Mouse (Mus musculus): ENCODE data around the gene Cacnb2. TPM values are rescaled to one million over a fixed set of nuclear protein-coding genes. Genes with fewer than 3 reads are reported as not detected.

Cacnb2 gene
- total RNA-seq, 2 experiments from 2014 or later = 0.70 to 1.4 TPM

DNA sequence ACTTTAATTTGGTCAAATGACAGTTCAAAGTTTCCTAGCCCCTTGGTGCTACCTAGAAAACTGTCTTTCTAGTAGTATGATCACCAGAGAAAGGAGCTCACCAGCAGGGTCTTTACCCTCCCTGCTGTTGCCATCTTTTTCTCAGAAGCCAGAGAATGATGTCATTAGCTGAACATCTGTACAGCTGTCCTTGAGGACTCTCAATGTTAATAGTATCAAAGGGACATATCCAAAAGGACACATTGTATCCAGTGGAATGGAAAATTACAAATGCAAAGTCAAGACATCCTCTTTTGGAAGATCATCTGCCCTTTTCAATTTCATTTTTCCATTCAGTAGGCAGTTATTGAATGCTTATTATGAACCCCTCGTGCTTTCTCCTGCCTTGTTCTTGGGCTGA, 247.9 kb downstream of the Cacnb2 start:
- intact Hi-C loops (cut with DNase I; ENCODE audit: low total_unique reads) = no loop called here
- DNase-seq = no peak

GRCm38 (mm10) chr2:14851383-14851782, 248.5 kb downstream of the Cacnb2 start:
- intact Hi-C loops (cut with DNase I; ENCODE audit: low total_unique reads) = no loop called here
- no peak for DNase-seq

DNA sequence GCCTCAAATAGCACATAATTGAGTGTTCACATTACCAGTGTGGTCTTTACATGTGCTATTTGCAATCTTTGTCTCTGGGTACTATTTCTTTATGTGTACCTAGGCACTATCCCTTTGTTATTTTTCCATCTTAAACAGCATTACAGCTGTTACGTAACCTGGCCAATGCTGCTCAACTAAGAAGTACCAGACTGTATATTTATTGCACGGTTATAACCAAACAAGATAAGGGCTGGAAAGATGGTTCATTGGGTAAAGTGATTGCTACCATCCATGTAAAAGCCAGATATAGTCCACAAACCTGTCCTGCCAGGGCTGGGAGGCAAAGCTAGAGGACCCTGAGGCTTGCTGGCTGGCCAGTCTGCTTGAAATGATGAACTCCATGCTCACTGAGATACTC, 251.2 kb downstream of the Cacnb2 start:
- intact Hi-C loops (cut with DNase I; ENCODE audit: low total_unique reads) = no loop called here

DNA sequence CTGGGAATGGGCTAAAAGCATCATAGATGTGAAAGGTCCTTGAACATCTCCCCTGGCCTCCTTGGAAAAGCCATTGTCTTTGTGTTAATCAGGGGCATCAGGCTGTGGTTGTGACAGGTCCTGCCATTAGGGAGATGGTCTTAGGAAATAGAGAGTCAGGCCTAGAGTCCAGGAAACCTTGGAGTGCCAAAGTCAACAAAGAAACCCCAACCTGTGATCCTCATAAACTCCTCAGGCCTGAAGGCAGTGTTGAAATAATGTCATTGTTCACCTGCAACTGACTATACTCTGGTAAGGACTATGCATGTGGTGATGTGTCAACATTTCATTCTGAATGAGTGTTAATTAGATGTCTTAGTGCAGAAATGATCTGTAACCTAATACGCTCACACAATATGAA, 255.4 kb downstream of the Cacnb2 start:
- DNase-seq = no peak
- intact Hi-C loops (cut with DNase I; ENCODE audit: low total_unique reads) = no loop called here

More for the DNA sequence above, 251.2 kb downstream of the Cacnb2 start:
- no peak for DNase-seq

GRCm38 (mm10) chr2:14860350-14860749, 257.5 kb downstream of the Cacnb2 start:
- intact Hi-C loops (cut with DNase I; ENCODE audit: low total_unique reads) = no loop called here
- DNase-seq = no peak

- intact Hi-C loops (cut with DNase I; ENCODE audit: low total_unique reads) = no loop called here
- DNase-seq = no peak
These were observed 258.7 kb downstream of the Cacnb2 start for GRCm38 (mm10) chr2:14861613-14862012.

GRCm38 (mm10) chr2:14862981-14863380, 260.1 kb downstream of the Cacnb2 start:
- no peak for DNase-seq
- intact Hi-C loops (cut with DNase I; ENCODE audit: low total_unique reads) = no loop called here

GRCm38 (mm10) chr2:14873116-14873515, 270.2 kb downstream of the Cacnb2 start:
- DNase-seq = no peak
- intact Hi-C loops (cut with DNase I; ENCODE audit: low total_unique reads) = no loop called here

- intact Hi-C loops (cut with DNase I; ENCODE audit: low total_unique reads) = no loop called here
- no peak for DNase-seq
These were observed 270.9 kb downstream of the Cacnb2 start for GRCm38 (mm10) chr2:14873701-14874181.

DNA sequence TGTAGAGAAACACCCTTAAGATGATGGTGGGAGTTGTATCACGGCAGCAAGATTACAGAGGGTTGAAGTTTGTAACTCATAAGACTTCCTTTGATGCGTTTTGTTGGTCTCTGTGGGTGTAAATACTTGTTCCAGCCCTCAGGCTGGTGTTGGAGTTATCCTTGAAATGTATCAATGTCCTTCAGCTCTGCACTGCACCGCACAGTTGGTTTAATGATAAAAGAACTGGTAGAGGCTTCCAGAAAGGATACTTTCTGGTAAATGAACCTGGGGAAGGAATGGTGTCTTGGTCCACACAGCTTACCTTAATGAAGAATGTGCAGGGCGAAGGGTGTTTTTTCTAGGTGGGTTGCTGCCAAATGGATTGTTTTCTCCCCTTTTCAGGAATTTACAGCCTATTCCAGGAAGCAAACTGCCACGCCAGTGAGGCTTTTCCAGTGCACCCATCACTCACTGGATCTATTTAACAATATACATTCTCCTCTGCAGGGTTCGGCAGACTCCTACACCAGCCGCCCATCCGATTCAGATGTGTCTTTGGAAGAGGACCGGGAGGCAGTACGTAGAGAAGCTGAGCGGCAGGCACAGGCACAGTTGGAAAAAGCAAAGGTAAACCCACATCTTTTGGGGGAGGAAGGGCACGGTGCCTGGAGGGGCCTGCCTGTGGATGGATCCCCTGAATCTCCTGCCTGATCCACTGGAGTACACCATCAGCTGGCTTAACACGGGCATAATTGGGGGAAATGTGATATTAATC, 271.6 kb downstream of the Cacnb2 start:
- no peak for DNase-seq
- intact Hi-C loops (cut with DNase I; ENCODE audit: low total_unique reads) = no loop called here

- no peak for DNase-seq
- intact Hi-C loops (cut with DNase I; ENCODE audit: low total_unique reads) = no loop called here
These were observed 272.2 kb downstream of the Cacnb2 start for GRCm38 (mm10) chr2:14875121-14875520.

- intact Hi-C loops (cut with DNase I; ENCODE audit: low total_unique reads) = no loop called here
- no peak for DNase-seq
These were observed 272.7 kb downstream of the Cacnb2 start for GRCm38 (mm10) chr2:14875616-14876015.

- intact Hi-C loops (cut with DNase I; ENCODE audit: low total_unique reads) = no loop called here
- DNase-seq = no peak
These were observed 276.1 kb downstream of the Cacnb2 start for GRCm38 (mm10) chr2:14878953-14879352.

GRCm38 (mm10) chr2:14883460-14883859, 280.6 kb downstream of the Cacnb2 start:
- DNase-seq = no peak
- intact Hi-C loops (cut with DNase I; ENCODE audit: low total_unique reads) = no loop called here

- no peak for DNase-seq
- intact Hi-C loops (cut with DNase I; ENCODE audit: low total_unique reads) = no loop called here
These were observed 285.7 kb downstream of the Cacnb2 start for GRCm38 (mm10) chr2:14888406-14889195.

GRCm38 (mm10) chr2:14903837-14904236, 300.9 kb downstream of the Cacnb2 start:
- DNase-seq = no peak
- intact Hi-C loops (cut with DNase I; ENCODE audit: low total_unique reads) = no loop called here

- DNase-seq = no peak
- intact Hi-C loops (cut with DNase I; ENCODE audit: low total_unique reads) = no loop called here
These were observed 302.0 kb downstream of the Cacnb2 start for GRCm38 (mm10) chr2:14904865-14905264.

- no peak for DNase-seq
- intact Hi-C loops (cut with DNase I; ENCODE audit: low total_unique reads) = no loop called here
These were observed 304.4 kb downstream of the Cacnb2 start for GRCm38 (mm10) chr2:14907124-14907925.

DNA sequence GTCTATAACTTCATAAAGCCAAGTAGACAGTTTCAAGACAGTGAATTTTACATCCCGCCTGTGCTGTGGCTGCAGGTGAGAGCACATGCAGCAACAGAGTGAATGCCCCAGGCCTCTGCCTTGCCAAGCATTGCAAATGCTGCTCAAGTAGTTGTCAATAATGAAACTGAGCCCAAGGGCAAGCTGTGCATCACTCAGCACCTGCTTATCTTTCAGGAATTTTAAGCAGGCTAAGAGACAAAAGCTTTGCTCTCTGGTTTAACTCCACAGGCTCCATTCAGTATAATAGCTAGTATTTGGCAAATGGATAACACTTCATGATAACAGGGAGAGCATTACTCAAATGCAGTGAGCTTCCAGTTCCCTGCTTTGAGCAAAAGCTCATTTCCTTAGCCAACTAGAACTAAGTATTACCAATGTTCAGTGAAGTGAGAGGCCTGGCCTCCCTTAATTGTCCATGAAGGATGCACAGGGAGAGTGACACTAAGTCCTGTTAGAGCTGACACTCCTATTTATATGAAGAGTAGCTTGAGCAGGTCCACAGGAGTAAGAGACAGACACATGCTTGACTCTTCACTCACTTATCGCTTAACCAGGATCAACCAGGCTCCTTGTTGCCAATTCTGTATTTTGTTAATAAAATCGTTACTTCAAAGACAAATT, 314.8 kb downstream of the Cacnb2 start:
- intact Hi-C loops (cut with DNase I; ENCODE audit: low total_unique reads) = no loop called here
- DNase-seq = no peak

Measured in gastrocnemius, postnatal 14 days (tissue).